Mouse (Mus musculus) adrenal gland, postnatal 36 days (tissue): Measurements from ENCODE around the gene Cacna2d2. TPM values are rescaled to one million over a fixed set of nuclear protein-coding genes. Genes with fewer than 3 reads are reported as not detected.
"Not testable (repeated sequence)": the region's sequence is repeated elsewhere in the genome, so short reads cannot be mapped to it uniquely, and the experiment has no call there.

ENCODE experiments used
- DNase-seq, 2 experiments: peaks; one replicate each; pipeline ENCODE4 v3.0.0; 2021; ENCODE audit warnings: mixed read lengths in 1 of 2
- total RNA-seq, 2 experiments: library from RNA; stranded (reverse); gene quantifications; 2 replicates each; pipeline ENCODE4 v1.2.3; 2021

Gene Cacna2d2
- total RNA-seq, 2 experiments from 2014 or later = 4.9 to 5.2 TPM

- no peak for DNase-seq
Measured at GRCm38 (mm10) chr9:107556346-107556745, 156.9 kb downstream of the Cacna2d2 start.

DNA sequence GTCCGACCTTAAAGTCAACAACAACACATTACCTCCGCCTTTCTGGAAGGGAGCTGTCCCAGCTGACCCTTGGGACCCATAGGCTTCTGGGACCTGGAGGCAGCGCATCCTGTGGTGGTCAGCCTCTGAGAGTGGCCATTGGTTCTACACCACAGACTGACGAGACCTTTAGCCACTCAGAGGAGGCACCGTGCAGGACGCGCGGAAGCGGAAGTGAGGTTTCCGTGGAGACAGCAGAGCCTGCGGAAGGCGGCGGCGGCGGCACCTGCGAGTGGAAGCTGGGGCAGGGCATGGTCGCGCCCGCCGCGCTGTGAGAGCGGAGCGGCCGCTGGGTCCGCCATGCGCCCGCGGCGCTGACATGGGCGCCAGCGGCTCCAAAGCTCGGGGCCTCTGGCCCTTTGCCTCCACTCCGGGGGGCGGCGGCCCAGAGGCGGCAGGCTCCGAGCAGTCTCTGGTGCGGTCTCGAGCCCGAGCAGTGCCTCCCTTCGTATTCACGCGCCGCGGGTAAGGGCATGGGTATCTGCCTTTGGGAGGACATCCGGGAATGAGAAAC is 163.7 kb downstream of the Cacna2d2 start, which contains the start of gene Tusc2:
TSS of gene Tusc2 (plus strand) at position 227 of the 553 bp plus-strand sequence.
- DNase-seq = peak; percentile 96 to 97

GRCm38 (mm10) chr9:107565556-107565955 is 166.1 kb downstream of the Cacna2d2 start:
- DNase-seq = not testable (repeated sequence)

GRCm38 (mm10) chr9:107566041-107566709 is 166.8 kb downstream of the Cacna2d2 start:
- DNase-seq = peak; percentile 90

GRCm38 (mm10) chr9:107566855-107567254 is 167.4 kb downstream of the Cacna2d2 start:
- peak; percentile 49 to 52 for DNase-seq

DNA sequence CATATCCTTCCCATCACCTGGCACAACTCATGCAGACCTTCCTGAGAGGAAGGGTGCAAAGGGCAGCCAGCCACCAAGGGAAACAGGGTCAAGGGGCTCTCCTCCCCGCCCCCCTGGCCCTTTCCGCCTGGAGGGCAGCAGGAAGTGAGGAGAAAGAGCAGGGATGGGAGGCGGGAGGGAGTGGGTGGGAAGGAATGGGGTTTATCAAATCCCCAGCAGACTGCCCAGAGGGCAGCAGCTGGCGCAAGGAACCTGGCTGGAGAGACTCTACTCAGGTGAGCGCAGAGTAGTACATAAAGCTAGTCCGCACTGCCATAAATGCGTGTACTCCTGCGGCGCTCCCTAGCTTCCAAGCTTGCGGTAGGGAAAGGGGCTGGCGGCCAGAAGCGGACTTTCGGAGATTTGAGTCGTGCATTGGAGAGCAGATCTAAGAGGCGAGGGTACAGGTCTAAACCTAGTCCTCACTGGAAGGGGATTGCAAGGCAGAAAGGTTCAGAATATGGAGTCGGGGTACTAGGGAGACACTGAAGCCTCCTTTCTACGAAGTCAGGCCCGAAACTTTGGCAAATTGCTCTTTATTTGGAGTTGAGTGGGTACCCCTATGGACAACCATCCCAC is 168.4 kb downstream of the Cacna2d2 start, which contains the start of gene Hyal2:
TSS of gene Hyal2 (plus strand) at position 244 of the 618 bp plus-strand sequence.
- peak; percentile 58 to 79 for DNase-seq

GRCm38 (mm10) chr9:107568331-107569261 is 169.2 kb downstream of the Cacna2d2 start:
- DNase-seq = peak; percentile 91 to 93

DNA sequence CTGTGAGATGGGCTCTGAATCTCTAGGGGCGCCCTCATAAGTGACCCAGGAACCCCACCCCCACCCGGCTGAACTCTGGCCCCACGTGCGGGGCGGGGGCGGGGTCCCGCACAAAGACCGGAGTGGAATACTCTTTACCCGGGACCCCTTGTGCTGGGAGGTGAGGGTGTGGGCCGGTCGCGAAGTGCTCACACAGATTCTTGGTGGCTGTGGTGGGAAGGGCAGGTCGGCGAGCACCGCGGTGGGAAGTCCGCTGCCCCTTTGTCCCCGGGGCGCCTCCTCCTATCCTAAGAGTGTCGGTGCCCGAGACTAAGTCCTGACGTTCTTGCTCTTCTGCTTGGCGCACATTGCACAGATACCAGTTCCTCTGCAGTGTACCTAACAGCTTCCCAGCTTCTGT is 169.9 kb downstream of the Cacna2d2 start:
- DNase-seq = no peak

DNA sequence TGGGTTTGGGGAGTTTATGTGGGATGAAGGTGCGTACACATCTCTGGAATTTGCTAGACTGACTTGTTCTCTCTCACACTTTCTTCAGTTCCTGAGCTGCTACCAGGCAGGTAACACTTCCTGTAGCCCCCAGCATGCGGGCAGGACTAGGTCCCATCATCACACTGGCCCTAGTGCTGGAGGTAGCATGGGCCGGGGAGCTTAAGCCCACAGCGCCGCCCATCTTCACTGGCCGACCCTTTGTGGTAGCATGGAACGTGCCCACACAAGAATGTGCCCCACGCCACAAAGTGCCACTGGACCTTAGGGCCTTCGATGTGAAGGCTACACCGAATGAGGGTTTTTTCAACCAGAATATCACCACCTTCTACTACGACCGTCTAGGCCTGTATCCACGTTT is 170.6 kb downstream of the Cacna2d2 start:
- no peak for DNase-seq

- DNase-seq = no peak
Measured at GRCm38 (mm10) chr9:107570845-107571244, 171.4 kb downstream of the Cacna2d2 start.

GRCm38 (mm10) chr9:107571534-107572326 is 172.3 kb downstream of the Cacna2d2 start:
- DNase-seq = no peak

DNA sequence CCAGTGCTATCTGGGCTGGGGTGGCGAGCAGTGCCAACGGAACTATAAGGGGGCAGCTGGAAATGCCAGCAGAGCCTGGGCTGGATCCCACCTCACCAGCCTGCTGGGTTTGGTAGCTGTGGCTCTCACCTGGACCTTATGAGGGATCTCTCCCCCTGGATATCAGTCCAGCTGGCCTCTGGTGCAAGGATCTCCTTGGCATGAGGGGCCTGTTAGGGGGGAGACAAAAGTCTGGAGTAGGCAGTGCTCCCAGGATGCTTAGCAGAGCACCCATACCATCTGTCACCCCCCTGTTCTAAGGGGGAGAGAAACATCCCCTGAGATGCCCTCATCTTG is 172.9 kb downstream of the Cacna2d2 start:
- DNase-seq = no peak

DNA sequence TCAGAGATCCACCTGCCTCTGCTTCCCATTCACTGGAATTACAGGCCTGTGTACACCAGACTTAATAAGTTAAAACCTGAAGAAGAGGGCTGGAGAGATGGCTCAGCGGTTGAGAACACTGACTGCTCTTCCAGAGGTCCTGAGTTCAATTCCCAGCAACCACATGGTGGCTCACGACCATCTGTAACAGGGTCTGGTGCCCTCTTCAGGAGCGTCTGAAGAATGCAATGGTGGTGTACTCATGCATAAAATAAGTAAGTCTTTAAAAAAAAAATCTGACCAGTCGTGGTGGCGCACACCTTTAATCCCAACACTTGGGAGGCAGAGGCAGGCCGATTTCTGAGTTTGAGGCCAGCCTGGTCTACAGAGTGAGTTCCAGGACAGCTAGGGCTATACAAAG is 174.4 kb downstream of the Cacna2d2 start:
- not testable (repeated sequence) for DNase-seq

DNA sequence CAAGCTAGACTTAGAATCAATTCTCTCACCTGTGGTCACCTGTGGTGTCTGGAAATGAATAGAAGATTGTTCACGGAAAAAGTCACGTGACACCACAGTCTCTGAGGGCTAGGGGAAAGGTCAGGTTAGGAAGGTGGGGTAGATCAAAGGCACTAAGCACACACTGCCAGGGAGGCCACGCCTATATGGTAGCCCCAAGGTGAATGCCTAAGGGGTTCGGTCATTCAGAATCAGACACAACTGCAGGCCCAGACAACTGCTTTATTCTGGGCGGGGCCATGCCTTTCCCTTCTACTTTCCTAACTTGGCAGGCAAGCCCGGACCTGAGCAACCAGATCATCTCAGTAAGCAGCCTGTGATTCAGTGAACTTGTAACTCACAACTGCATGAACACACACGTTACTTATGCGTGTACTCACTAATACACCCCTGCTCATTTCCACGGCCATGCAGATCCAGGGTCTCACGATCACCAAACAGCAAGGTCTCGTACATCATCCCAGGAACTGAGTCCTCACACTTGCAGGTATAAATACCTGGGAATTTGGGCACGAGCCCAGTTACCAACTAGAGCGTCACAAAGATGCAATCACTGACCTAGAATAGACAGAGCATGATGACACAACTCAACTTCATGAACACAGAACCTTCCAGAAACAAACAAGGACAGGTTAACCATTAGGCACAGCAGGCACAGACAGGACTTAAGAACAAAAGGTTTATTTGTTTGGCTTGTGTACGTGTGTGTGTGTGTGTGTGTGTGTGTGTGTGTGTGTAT is 176.4 kb downstream of the Cacna2d2 start:
- no peak for DNase-seq

DNA sequence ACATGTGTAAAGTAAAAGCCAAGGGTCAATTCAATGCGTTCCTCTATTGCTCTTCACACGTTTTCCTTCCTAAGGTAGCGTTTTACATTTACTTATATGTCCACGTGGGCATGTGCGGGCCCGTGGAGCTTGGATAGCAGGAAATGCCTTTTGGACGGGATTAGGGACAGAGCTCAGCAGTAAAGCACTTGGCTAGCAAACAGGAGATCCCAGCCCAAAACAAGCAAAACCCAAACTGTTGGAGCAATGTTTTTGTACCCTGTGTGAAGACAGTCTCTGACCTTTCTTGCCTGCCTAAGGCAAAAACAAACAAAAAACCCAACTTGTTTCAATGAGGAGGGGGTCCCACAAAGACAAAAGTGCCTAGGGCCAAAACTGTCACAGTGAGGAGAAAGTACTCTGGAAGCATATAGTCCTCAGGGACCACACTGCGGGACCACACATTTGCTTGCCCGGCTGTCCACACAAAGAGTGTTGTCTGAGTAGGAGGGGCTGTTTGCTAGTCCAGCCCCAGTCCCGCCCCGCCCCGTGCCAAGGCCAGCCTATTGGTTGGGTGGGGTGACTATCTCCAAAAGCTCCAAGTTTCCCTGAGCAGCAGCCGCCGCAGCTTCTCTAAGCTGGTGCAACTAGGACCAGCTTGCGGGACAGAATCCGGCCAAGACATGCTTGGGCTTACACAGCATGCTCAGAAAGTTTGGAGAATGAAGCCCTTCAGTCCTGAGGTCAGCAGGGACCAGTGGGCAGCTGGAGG is 177.1 kb downstream of the Cacna2d2 start, which contains the start of gene Hyal1:
TSS of gene Hyal1 (plus strand) at position 571 of the 751 bp plus-strand sequence.
- peak; percentile 87 to 91 for DNase-seq

DNA sequence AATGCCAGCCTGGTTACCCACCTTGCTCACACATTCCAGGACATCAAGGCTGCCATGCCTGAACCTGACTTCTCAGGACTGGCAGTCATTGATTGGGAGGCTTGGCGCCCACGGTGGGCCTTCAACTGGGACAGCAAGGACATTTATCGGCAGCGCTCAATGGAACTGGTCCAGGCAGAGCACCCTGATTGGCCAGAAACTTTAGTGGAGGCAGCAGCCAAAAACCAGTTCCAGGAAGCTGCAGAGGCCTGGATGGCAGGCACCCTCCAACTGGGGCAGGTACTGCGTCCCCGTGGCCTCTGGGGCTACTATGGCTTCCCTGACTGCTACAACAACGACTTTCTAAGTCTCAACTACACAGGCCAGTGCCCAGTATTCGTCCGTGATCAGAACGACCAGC is 178.5 kb downstream of the Cacna2d2 start:
- peak in 1 of 2 experiments; percentile 52 for DNase-seq

DNA sequence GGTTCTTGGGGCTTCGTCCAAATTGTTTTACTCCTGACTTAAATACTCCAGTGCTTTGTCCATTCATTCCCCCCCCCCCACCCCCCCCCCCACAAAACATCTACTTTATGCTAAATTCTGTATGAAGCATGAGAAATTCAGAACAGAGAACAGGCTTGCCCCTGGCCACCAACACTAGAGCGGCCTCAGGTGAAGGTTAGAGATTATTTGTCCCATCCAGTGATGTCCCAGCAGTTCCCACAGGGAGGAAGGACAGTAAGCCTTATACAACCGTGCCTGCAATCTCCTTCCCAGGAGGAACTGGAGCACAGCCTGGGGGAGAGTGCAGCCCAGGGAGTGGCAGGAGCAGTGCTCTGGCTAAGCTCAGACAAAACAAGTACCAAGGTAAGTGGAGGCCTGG is 179.2 kb downstream of the Cacna2d2 start, which contains the start of gene Naa80:
TSS of gene Naa80 (plus strand) at position 301 of the 400 bp plus-strand sequence.
- no peak for DNase-seq
